Mouse (Mus musculus) megakaryocyte progenitor cell, adult 5-6 weeks (primary cell): ENCODE data around the gene Mier3. TPM values are rescaled to one million over a fixed set of nuclear protein-coding genes. Genes with fewer than 3 reads are reported as not detected.
"Not testable (repeated sequence)": the region's sequence is repeated elsewhere in the genome, so short reads cannot be mapped to it uniquely, and the experiment has no call there.

ENCODE experiments used
- ATAC-seq: replicated peaks from 2 replicates; pipeline ENCODE4 v1.8.0; 2016; ENCODE audit warnings: mild to moderate bottlenecking, moderate TSS enrichment, inconsistent platforms; ENCODE audit not compliant: poor library complexity
- total RNA-seq, 2 experiments: library from RNA; stranded (forward) in 1 of 2; stranded (reverse) in 1 of 2; fragments of 157-497, 149-512 nt in 1 of 2; fragments of 200-1000 nt in 1 of 2; gene quantifications; 2 replicates each; pipeline versions ENCODE4 v1.2.3 to v1.2.4; 2015 to 2017

Gene Mier3
- total RNA-seq, 2 experiments from 2014 or later: 33.3 to 35.9 TPM

- no peak for ATAC-seq
Observed at GRCm38 (mm10) chr13:111686522-111687284, 5.9 kb downstream of the Mier3 start.

GRCm38 (mm10) chr13:111687285-111687781 is 6.6 kb downstream of the Mier3 start:
- peak; percentile 47 for ATAC-seq

- no peak for ATAC-seq
Observed at GRCm38 (mm10) chr13:111703396-111703795, 22.6 kb downstream of the Mier3 start.

- ATAC-seq: not testable (repeated sequence)
Observed at GRCm38 (mm10) chr13:111703952-111704351, 23.2 kb downstream of the Mier3 start.

GRCm38 (mm10) chr13:111710531-111710930 is 29.8 kb downstream of the Mier3 start:
- no peak for ATAC-seq

GRCm38 (mm10) chr13:111719726-111720125 is 38.9 kb downstream of the Mier3 start:
- no peak for ATAC-seq

- peak; percentile 21 for ATAC-seq
Observed at GRCm38 (mm10) chr13:111724811-111725164, 44.0 kb downstream of the Mier3 start.

GRCm38 (mm10) chr13:111725165-111726077 is 44.6 kb downstream of the Mier3 start:
- peak; percentile 90 for ATAC-seq

- no peak for ATAC-seq
Observed at GRCm38 (mm10) chr13:111726898-111727297, 46.1 kb downstream of the Mier3 start.

GRCm38 (mm10) chr13:111741204-111741990 is 60.6 kb downstream of the Mier3 start:
- peak; percentile 24 for ATAC-seq

- ATAC-seq: peak; percentile 74
Observed at GRCm38 (mm10) chr13:111741991-111742615, 61.3 kb downstream of the Mier3 start.

GRCm38 (mm10) chr13:111744233-111745000 is 63.6 kb downstream of the Mier3 start:
- peak; percentile 44 for ATAC-seq

- no peak for ATAC-seq
Observed at GRCm38 (mm10) chr13:111745216-111745615, 64.4 kb downstream of the Mier3 start.

- peak; percentile 45 for ATAC-seq
Observed at GRCm38 (mm10) chr13:111746831-111747230, 66.1 kb downstream of the Mier3 start.

- no peak for ATAC-seq
Observed at GRCm38 (mm10) chr13:111748301-111749062, 67.7 kb downstream of the Mier3 start.

GRCm38 (mm10) chr13:111753321-111753720 is 72.5 kb downstream of the Mier3 start:
- no peak for ATAC-seq

GRCm38 (mm10) chr13:111755377-111755776 is 74.6 kb downstream of the Mier3 start:
- no peak for ATAC-seq

GRCm38 (mm10) chr13:111755937-111756336 is 75.2 kb downstream of the Mier3 start:
- no peak for ATAC-seq

GRCm38 (mm10) chr13:111756986-111757385 is 76.2 kb downstream of the Mier3 start:
- no peak for ATAC-seq
